Mouse (Mus musculus): ENCODE data around the gene Ryr2. TPM values are rescaled to one million over a fixed set of nuclear protein-coding genes. Genes with fewer than 3 reads are reported as not detected.
"Not testable (repeated sequence)": the region's sequence is repeated elsewhere in the genome, so short reads cannot be mapped to it uniquely, and the experiment has no call there.

Ryr2 gene
- polyA plus RNA-seq, 2 experiments from 2014 or later = 0.34 to 0.78 TPM

DNA sequence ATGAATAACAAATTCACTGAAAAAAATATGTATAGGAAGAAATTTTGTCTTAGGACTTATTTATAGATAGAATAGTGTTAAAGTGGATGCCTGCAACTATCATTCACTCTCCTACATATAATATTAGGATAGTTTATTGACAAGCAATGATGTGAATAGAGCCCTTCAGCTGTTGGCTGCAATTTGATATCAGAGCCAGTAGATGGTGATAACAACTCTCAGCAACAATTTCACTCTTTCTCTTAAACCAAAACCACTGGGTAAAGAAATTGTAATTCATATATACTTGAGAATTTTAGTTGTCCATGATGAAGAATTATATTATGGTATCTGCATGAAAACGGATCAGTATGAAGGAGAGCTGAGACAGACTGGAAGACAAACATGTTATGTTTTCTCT is 236.8 kb downstream of the Ryr2 start:
- ATAC-seq = no peak

GRCm38 (mm10) chr13:11869486-11869885 is 237.3 kb downstream of the Ryr2 start:
- ATAC-seq = no peak

- ATAC-seq = no peak
Observed at GRCm38 (mm10) chr13:11868979-11869378, 237.8 kb downstream of the Ryr2 start.

DNA sequence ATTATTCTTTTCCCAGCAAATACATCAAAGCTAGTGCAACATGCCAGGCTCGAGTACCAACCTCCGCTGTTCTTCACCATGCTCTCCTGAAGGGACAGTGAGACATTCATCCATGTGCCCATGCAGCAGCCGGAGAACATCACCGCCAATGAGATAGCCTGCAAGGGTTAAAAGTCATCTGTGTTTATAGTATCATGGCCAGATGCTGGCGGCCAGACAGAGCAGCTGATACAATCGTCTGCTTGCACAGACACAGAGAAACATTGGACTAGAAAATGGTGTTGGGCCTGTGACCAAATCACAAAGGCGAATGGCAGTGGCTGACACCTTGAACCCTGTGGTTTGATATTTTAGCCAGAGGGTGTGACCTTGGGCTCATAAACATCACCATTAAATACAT is 238.7 kb downstream of the Ryr2 start:
- ATAC-seq = no peak

DNA sequence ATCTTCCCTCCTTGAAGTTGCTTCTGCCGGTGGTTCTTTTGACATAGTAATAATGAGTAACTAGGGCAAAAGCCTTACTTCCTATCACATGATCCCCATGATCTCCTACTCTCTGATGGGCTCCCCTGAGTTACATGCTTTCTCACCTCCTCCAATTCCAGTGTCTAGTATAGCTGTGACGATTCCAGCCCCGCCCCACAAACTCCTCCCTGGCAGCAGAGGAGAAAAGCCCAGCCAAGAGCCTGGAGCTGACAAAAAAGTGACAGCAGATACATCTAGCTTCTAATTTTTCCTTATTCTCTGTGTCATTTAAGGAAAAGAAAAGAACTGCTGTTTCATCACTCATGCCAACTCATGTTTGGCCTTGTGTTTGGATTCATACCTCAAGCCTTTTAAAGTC is 241.5 kb downstream of the Ryr2 start:
- ATAC-seq = no peak

GRCm38 (mm10) chr13:11851691-11852090 is 255.1 kb downstream of the Ryr2 start:
- no peak for ATAC-seq

- ATAC-seq = no peak
Observed at GRCm38 (mm10) chr13:11843889-11844288, 262.9 kb downstream of the Ryr2 start.

DNA sequence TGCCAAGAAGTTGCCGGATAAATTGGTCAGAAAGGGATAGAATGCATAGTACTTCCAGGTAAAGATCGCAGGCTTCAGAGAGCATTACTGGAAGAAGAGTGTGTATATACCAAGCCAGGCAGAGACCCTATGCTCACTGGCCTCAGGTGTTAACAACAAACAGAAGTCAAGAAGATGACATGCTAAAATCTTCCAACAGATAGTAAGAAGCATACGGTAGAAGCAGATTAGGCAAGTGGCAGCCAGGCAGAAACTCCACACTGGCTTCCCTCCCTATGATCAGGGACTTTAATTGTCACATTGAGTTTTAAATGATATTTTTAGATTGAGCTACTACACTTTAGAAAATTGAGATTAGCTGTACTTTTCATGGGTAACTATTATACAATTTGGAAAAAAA is 268.9 kb downstream of the Ryr2 start:
- ATAC-seq = no peak

DNA sequence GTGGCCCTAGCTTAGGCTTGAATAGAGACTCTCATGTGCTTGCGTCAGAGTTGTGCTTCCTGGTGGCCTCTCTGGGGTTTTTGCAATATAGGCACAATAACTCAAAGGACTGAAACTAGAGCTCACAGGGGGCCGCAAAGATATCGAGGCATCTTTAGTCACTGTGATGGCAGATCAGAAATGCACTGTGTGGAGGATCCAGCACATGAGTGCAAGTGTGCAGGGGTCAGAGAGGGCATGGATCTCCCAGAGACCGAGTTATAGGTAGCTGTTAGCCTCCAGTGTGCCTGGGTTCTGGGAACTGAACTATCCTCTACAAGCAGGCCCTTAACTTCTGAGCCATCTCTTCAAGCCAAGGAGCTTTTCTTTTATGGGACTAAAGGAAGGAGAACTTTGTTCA is 269.6 kb downstream of the Ryr2 start:
- ATAC-seq = no peak

GRCm38 (mm10) chr13:11836304-11837078 is 270.3 kb downstream of the Ryr2 start:
- no peak for ATAC-seq

GRCm38 (mm10) chr13:11831210-11831609 is 275.5 kb downstream of the Ryr2 start:
- ATAC-seq = no peak

GRCm38 (mm10) chr13:11825563-11826226 is 281.1 kb downstream of the Ryr2 start:
- ATAC-seq = no peak

- no peak for ATAC-seq
Observed at GRCm38 (mm10) chr13:11818723-11819122, 288.0 kb downstream of the Ryr2 start.

DNA sequence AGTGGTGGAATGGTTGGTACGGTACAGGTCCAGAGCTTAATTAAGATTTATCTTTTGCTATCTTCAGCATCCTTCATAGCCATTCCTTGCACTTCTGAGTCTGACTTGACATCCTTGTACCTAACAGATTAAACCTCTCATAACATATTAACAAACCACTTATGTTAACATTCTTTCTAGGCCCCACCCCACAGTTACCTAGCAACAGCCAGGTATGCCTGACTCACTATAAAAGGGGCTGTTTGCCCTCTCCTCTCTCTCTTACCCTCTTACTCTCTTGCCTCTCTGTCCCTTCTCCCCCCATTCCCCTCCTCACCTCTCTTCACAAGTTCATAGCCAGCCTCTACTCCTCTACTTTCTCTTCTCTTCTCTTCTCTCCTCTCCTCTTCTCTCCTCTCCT is 297.4 kb downstream of the Ryr2 start:
- not testable (repeated sequence) for ATAC-seq

- no peak for ATAC-seq
Observed at GRCm38 (mm10) chr13:11792536-11792935, 314.2 kb downstream of the Ryr2 start.

DNA sequence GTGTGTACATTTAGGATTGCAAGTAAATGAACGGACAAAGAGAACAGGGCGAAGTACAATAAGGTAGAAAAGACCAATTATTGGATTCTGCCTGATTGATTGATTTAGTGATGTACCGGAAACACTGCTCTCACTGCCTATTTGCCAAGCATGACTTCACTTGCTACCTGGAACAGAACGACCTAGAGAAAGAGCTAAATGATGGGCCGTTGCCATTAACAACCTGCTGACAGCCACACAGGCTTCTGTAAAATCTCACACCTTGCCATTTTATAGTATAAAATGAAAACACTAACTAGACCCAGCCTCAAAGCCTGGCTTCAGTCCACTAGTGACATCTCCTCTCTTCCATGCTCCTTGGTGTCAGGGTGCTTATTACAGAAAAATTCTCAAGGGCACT is 316.2 kb downstream of the Ryr2 start:
- no peak for ATAC-seq

- no peak for ATAC-seq
Observed at GRCm38 (mm10) chr13:11782411-11783155, 324.2 kb downstream of the Ryr2 start.

DNA sequence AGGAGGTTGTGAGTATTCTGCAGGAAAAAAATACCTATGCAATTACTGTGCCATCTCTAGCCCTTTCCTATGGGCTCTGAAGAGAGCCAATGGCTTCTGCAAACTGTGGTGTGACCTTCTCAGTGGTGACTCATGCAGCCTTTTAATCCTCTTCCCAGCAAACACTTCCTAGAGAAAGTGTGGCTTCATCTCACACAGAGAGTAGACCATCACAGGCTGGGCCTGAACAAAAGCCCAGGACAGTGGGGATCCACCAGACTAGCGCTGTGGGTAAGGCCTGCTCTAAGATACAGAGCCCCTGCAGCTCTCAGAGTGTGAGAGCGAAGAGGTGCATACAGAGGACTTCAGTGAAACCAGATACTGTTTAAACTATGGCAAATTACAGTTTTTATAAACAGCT is 325.7 kb downstream of the Ryr2 start:
- no peak for ATAC-seq

- ATAC-seq = no peak
Observed at GRCm38 (mm10) chr13:11777726-11778125, 329.0 kb downstream of the Ryr2 start.

- ATAC-seq = no peak
Observed at GRCm38 (mm10) chr13:11772173-11772572, 334.6 kb downstream of the Ryr2 start.

- ATAC-seq = no peak
Observed at GRCm38 (mm10) chr13:11766899-11767298, 339.8 kb downstream of the Ryr2 start.

DNA sequence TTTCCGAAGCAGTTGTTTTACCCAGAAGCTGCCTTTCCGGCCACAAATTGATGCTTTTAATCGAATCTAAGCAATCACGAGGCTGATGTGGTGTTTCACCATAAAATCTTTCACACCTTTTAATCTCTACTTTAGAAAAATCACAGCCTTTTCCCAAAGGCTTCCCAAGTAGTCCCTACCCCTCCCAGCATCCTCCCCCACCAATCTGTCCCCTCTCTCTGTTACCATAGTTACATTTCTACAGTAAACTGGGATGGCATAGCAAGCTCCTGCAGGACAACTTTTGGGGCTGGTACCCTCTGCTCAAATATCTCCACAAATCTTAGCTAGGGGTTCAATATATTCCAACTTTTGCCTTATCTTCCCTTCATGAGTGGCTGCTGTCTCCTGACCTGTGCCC is 342.8 kb downstream of the Ryr2 start:
- no peak for ATAC-seq

DNA sequence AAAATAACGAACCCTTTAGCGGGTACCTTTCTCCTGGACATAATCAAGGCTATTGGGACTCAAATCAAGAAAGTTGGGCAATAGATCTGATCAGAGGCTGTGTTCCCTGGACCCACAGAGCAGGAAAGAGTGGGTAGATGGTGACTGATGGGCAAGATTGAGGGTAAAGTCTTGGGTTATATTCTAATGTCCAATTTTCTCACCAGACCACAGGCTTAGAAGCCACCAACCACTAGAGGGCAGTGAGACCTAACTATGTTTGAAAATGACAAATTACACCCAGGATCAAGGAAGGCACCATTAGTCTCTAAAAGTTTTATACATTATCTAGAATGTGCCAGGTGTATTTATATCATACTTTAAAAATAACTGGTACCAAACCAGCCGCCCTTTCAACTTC is 343.6 kb downstream of the Ryr2 start:
- no peak for ATAC-seq

DNA sequence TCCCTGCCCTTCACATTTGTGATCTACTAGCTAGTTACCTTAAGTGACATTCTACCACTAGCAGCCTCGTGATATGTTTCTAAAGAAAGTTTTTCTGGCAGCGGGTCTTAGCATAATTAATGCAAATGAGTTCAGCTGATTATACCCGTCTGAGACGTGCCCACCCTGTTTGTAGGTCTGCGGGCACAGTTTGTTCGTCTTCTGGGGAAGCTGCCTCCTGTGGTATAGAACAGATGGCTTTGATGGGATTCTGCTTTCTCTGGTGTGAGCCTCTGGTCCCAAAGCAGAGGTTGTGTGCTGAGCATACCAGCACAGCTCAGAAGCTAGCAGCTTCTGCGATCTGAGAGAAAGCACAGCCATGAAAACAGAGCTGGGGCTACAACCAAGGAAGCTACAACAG is 348.9 kb downstream of the Ryr2 start:
- no peak for ATAC-seq

Data from CD4-positive, CD25-positive, alpha-beta regulatory T cell, adult 4 months (primary cell).